Mouse (Mus musculus) ovary, postnatal 36 days (tissue): ENCODE results near the gene Hunk.

ENCODE experiments used
- DNase-seq: peaks from one replicate; pipeline ENCODE4 v3.0.0; 2022; ENCODE audit warnings: low spot score, mixed read lengths

Gene Hunk

DNA sequence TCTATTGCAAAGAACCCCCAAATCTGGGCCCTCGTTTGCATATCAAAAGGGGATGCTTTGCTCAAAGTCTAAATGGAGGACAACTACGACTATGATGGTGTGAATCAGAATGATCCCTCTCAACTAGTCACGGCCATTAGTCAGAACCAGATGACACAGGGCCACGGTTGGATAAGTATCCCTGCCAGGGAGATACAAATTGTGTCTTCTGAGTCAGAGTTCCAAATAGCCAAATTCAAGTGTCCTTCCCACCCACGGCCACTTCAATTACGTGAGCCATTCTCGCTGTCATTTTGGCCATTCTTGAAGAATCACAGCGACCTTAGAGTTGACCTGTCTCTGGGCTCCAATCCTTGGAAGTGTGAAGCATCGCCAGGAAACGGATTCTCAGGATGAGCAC lies 119.4 kb downstream of the Hunk start:
- DNase-seq = no peak

DNA sequence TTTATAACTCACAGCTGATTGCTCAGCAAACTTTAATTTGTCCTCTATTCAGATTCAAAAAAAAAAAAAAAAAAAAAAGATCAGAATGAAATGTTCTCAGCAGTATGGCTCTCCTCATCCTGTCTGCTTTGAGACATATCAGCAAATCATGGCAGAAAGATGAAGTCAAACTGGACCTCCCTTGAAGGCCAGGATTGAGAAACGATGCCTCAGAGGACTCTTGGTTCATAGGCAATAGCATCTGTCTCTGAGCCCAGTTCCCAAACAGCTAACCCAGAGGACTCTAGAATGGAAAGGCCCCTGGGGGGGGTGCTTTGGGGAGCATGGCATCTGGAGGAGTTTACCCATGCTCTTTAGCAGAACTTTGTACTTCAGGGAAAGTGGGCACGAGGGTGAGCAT lies 119.9 kb downstream of the Hunk start:
- DNase-seq = no peak

DNA sequence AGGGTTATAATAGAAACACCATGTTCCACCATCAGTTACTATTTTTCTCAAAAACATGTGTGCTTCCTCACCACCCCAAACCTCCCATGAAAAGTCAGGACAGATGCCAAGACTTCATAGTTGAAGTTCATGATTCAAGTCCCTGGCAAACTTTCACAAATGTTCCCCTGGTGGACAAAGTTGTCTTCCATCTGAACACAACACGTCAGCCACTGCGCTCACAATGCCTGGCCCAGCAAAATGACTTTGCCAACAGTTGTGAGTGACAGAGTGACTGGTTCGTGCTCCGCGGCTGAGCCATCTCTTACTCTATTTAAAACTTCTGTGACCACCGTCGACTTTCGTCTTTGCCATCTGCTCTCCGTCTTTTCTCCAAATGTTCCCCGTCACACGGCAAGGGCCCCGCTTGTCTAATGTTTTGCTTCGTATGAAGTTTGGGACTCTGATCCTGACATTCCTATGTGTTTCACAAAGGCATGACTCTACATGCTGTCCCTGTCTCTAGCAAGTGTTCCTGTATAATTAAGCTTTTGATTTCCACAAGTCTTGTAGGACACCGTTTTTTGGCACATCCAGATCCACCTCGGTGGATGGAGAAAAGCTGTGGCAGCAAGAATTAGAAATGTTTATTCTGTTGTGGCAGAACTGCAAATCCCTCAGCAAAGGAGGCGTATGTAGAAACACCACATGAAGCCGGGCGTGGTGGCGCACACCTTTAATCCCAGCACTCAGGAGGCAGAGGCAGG lies 125.9 kb downstream of the Hunk start:
- DNase-seq = no peak

DNA sequence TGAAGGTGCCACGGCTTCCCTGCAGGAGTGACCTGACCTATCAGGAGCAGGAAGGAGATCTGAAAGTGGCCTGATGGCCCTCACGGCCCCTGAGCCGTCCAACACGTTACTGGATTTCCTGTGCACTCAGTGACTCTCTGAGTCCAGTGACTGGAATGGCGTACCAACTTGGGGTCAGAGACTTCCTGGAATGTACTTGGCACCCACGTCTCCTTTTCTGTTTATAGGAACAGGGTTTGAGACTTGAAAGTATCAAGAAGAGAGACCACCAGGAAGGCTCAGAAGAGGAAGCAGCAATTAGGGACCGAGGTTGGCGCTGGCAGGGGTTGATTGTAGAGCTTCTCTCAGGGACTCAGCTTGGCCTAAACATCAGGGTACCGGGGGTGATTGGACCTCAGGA lies 131.2 kb downstream of the Hunk start:
- DNase-seq = no peak

DNA sequence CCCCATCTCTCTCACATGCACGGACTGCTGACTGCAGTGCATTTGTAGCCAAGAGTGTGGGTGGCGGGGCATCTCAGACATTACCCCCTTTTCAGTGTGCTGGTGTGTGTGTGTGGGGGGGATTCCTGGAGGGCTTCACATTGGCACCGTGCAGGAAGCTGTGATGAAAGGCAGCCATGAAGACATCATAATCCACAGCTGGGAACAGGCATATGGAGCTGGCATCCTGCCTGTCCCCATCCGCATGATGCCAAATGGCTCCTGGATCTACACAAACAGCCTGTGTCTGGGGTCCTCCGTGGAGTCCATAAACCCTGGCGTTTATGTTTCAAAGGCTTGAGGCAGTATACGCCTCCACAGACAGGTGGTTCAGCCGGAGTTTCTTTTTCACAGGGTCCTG lies 132.4 kb downstream of the Hunk start:
- DNase-seq = no peak

DNA sequence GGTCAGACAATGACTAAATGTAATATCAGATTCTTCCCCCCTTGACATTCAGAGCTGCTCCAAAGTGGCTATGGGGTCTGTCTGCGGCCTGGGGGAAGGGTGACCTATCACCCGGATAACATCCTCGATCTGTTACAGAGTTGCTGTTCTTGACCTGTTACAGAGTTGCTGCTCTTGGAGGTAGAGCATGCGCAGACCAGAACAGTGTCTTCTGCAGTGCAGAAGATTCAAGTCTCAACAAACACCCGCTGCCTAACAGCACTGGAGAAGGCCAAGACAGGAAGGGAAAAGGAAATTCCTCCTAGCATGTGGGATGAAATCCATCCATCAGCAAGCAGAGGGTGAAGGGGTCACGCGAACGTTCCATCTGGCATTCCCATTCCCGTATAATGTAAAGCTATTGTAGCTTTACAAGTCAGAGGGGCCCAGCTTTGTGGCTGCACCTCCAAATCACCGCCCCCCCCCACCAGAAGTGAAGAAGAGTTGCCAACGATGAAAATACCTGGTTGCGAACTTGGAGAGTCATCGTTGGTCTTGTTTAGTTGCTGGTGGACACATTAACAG lies 133.0 kb downstream of the Hunk start:
- DNase-seq = no peak

DNA sequence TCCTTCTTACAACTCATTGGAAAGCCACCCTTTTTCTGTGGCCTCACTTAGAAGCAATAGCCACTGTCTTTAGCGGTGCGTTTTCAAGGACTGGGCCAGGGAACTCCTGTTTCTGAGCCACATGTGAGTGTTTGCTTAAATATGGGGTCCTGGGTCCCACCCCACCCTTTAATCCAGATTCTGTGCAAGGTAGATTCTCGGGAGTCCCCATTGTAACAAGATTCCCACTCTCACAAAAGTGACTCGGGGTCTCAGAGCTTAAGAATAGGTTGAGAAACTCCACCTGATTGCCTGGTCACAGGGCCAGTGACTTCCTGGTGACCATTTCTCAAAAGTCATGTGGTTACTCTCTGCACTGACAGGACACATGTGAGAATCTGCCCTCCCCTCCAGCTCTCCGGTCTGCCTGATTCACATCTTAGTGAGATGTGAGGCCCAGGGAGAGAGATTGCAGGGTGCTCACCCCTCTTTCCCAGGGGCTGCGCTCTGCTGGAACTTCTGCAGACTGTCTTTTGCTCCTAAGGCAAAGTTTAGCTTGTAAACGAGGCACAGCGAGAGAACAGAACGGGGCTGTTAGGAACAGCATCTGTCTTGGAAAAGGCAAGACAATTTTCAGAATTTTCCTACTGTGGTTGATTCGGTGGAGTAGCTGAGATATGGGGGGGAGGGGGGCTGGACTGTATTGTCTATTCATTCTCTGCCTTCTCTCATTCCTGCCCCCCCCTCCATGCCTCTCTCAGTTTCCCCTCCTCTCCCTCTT lies 135.6 kb downstream of the Hunk start:
- no peak for DNase-seq

DNA sequence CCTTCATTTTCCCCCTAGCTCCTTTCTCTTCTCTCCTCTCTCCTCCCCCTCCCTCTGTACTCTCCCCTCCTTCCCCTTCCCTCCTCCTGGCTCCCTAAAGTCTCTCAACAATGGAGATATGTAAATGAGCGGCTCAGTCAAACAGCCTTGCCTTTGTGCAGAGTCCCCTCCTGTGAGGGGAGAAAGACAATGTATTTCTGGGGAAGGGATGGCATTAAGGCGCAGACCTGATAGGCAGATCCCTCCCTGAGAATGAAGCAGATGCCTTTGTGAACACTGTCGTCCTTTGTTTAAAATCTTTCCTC lies 136.1 kb downstream of the Hunk start:
- no peak for DNase-seq

DNA sequence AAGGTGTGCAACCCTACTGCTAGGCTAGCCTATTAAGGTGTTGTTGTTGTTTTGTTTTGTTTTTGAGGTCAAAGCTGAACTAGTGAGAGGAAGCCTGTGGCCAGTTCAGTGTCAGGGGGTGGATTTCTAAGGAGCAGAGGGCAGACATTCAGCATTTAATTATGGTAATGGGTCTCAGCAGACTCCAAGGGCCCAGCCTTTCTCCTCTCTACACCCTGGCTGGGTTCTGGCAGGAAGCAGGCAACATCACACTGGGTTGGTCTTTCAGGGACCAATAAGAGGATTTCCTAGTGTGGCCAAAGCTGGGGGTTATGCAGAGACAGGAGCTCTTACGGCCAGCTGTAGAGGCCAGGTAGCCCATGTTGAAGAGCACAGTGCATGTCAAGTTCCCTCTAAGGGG lies 136.8 kb downstream of the Hunk start:
- no peak for DNase-seq

DNA sequence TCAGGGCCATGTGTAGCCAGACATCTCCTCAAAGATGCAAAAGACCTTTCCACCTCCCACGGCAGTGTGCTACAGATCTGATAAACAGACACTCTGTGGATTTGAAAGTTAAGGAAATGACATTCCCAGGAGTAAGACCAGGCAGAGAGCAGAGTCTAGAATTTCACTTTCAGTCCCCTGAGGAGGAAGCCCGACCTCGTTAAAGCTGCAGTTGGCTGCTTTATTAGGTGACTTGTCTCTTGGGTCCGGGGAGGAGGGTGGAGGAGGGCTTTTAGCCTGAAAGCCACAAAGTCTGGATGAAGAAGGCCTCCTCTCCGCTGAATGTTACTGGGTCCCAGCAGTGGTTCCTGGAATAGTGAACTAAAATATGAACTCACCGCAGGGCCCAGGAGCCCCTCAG lies 137.6 kb downstream of the Hunk start:
- no peak for DNase-seq

DNA sequence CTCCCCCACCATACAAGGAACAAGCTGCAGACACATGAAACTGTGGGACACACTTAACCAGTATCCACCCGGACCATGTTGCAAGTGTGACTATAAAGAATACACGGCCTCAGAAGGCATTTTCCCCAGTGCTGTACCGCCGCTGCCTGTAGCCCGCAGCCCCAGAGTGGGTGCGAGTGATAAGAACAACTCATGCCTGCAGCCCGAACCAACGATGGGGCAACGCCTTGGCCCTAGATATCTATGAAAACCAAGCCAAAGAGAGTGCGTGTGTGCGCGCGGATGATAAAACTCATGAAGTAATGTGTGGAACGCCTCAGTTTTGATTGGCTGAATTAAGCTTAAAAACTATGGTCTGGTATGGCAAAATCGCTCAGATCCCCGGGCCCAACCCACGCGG lies 138.1 kb downstream of the Hunk start:
- no peak for DNase-seq

DNA sequence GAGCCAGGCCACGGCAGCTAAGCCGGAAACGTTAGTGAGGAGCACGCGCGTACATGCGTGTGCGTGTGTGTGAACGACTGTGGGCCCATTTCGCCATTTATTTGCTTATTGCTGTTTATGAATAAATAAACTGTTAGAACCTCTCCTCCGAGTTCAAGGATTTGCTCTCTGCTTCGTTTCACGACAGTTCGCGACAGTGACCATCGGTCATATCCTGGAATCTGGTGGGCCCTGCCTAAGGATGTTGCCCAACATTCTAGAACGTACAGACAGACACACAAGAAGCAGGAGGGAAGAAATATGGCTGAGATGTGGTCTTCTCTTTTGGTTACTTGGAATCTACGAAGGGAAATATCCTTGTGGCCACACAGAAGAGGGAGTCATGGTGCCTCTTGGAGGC lies 138.6 kb downstream of the Hunk start:
- no peak for DNase-seq

DNA sequence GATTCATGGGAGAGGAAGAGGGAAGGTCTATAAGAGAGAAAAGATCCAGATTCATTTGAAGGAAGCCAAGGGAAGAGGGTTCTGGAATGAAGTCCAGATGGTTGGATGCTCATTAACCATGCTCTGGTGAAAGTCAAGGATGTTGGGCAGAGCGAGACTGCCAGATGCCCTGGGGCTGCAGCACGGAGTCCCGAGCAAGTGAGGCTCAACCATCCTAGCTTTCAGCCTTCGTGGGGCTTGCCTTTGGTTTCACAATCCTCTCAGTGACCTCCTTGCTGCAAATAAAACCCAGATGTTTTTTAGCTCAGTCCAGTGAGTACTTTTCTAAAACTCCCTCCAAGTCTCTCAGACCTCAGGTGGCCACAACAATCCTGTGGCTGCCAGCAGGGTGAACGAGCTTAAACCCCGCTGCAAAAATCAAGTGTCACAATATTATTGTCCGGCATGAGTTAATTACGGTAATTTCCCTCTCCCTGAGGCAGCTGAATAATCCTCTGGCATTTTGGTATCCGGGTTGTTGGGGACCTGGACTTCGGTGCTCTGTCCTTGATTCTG lies 147.4 kb downstream of the Hunk start:
- no peak for DNase-seq

DNA sequence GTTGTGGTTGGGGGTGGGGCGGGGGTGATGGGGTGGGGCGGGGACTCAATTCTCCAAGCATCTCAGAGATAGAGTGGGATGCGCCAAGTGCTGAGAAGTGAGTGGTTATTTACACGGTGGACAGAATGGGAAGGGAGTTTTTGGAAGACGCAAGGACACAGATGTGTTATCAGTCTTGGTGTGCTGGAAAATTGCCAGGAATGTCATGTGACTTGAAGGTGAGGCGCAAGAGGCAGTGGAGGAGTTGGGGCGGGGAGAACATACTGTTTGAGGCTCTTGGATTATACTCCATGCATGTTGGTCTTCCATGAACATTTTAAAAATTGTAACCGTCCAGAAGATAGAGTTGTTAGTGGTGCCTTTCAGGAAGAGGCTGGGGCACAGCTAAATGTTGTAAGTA lies 148.8 kb downstream of the Hunk start:
- no peak for DNase-seq

DNA sequence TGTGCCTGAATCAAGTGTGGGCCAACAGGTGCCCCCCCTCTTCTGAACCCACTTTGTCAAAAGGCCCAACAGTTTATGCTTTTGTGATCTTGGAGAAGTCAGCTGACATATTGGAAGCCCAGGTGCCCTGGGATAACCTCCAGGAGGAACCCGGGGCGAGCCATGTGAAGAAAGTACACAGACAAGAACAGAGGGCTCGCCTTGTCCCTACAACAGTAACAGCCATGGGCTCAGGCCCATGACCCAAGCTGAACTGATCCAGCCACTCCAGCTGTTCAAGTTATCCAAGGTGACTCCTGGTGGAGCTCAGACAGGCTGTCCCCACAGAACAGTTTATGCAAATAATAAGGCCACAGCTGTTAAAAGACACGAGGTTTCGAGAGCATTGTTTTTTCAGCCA lies 153.1 kb downstream of the Hunk start:
- DNase-seq = no peak

DNA sequence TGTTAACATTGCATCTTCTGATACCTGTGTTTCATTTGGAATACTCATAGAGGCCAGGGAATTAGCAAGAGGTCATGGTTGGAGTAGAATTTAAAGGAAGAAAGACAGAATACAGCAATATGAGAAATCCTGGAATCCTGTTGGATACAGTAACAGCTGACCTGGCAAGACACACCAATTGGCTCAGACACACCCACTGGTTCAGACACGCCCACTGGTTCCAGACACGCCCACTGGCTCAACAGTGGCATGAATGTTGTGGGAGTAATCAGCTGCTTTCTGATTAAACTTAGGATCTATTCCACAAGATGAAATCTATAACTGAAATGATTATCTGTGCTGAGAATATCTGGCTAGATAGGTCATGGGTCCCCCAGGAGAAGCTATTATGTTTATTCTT lies 155.4 kb downstream of the Hunk start:
- no peak for DNase-seq

DNA sequence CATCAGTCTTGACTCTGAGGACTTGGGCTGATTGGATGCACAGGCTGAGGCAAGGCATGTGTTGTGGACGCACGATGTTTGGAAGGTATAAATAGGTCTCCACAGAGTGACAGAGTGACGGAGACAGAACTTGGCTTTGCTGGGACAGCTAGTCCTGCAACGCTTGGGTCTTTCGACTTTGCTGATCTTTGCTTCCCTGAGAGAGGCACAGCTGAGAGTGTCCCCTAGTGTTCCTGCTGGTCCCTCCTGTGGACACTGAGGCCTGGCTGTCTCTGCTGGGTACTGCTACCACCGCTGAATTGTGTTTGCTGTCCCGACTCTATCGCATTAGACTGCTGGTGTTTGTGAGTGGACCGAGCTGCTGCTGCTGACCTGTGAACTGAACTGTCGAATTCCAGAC lies 156.6 kb downstream of the Hunk start:
- no peak for DNase-seq

DNA sequence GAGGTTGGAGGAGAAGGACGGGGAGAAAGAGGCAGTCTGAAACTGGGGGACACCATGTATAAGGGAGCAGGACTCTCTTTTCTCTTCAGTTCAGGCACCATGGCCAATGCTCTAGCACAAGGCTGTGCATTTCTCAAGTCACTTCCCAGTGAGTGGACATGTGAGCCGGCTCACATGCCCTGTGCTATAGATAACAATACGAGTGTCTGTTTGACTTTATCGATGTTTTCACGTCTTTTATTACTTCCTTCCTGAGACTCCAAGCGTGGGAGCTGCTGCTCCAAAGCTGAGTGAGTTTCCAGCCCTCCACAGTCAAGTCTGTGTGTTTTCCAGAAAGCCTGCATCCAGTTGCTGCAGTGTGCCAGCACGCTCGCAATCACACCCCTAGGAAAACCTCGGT lies 158.4 kb downstream of the Hunk start:
- no peak for DNase-seq

DNA sequence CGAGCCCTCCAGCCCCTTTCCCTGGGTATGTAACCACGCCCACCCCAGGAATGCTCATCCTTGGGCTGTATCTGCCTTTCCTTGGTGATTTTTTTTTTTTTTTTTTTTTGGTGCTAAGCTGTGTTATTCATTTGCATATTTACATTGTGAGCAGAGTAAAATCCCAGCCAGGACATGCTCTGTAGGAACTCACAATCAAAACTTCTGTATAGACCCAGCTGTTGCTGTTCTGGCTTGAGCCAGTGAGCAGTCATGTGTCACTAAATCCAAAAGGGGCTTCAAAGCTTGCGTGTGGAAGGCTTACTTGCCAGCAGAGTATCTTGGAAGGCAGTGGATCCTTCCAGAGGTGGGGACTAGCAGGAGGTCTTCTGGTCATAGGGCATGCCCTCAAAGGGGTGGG lies 159.7 kb downstream of the Hunk start:
- DNase-seq = no peak

DNA sequence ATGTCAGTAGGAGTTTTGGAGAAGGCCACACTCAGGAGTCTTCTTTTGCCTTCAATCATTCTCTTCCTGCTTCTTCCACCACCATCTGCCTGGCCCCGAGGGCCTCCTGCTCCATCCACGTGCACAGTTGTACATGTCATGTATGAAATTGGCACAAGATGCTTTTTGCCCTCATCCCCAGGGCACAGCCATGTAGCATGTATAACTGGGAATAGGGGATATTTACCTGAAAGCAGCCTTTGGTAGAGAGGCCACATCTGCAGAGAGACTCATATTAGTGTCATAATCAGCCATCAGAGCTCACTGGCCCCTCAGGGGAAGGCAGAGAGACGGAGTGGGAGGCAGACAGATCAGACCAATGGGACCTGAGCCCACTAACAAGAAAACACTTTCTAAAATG lies 160.8 kb downstream of the Hunk start:
- no peak for DNase-seq

DNA sequence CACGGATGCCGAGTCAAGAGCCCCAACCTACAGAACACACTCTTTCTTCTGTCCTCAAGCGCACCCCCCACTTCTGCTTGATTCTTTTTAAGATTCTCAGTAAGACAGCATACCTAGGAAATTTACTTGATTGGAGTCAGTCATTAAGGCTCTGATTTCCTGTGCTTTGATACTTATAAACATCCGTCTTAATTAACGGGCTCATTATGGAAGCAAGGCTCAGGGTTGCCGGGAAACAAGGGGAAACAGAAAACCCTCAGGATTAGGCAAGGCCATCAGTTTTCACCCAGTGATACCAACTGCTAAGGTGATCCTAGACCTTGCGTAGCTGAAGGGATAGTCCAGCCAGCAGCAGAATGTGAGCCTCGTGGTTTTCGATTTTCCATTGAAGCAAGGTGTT lies 162.2 kb downstream of the Hunk start:
- DNase-seq = no peak
